Mouse (Mus musculus) limb, embryonic 12.5 days (tissue): ENCODE results near the gene Pacsin1. TPM values are rescaled to one million over a fixed set of nuclear protein-coding genes. Genes with fewer than 3 reads are reported as not detected.

Source experiments
- ATAC-seq: fragments of 200-750 bp; cut with Nextera tagmentation; 2 replicates; pipeline ENCODE4 v1.8.0; 2017; ENCODE audit warnings: low read depth, moderate TSS enrichment; ENCODE audit not compliant: insufficient number of reproducible peaks, insufficient read depth, low FRiP score, low TSS enrichment
- H3K27ac ChIP-seq: fragments of 300-500 bp; sonication (generic); 2 replicates; pipeline ENCODE4 v1.5.1; 2016; ENCODE audit warnings: mild to moderate bottlenecking, moderate library complexity
- H3K27me3 ChIP-seq: fragments of 300-500 bp; sonication (generic); 2 replicates; pipeline ENCODE4 v1.6.1; 2016; ENCODE audit warnings: mild to moderate bottlenecking, moderate library complexity
- H3K36me3 ChIP-seq: fragments of 300-500 bp; sonication (generic); 2 replicates; pipeline ENCODE4 v1.6.1; 2016; ENCODE audit warnings: mild to moderate bottlenecking, moderate library complexity
- H3K4me1 ChIP-seq: fragments of 300-500 bp; sonication (generic); replicated peaks from 2 replicates; pipeline ENCODE4 v1.6.1; 2016
- H3K4me2 ChIP-seq: fragments of 300-500 bp; sonication (generic); 2 replicates; pipeline ENCODE4 v1.6.1; 2016; ENCODE audit warnings: mild to moderate bottlenecking, moderate library complexity
- H3K4me3 ChIP-seq: fragments of 300-500 bp; sonication (generic); replicated peaks from 2 replicates; pipeline ENCODE4 v1.5.1; 2016; ENCODE audit warnings: mild to moderate bottlenecking
- H3K9ac ChIP-seq: fragments of 300-500 bp; sonication (generic); replicated peaks from 2 replicates; pipeline ENCODE4 v1.6.1; 2016; ENCODE audit warnings: mild to moderate bottlenecking, moderate library complexity
- H3K9me3 ChIP-seq: fragments of 300-500 bp; sonication (generic); 2 replicates; pipeline ENCODE4 v1.6.1; 2016; ENCODE audit warnings: mild to moderate bottlenecking, moderate library complexity
- WGBS: fragments of 180-500 bp; shearing (Covaris S2); methylation state at CpG from one replicate; pipeline ENCODE4 v1.1.7; 2016; 5-methylcytosine and 5-hydroxymethylcytosine counted together
- polyA plus RNA-seq: library from polyadenylated mRNA; unstranded; fragments of >200 nt; fragmentation: Nextera tagmentation; extraction: Ambion mirVana; gene quantifications from 2 replicates; pipeline ENCODE4 v1.2.1, GENCODE M21; 2016

The Pacsin1 gene
- polyA plus RNA-seq, 1 experiment from 2014 or later, result 4.3 TPM

- Histone ChIP-seq H3K36me3 (no peaks in the 10 kb centered on the region), H3K27ac (peak overlapping the region; percentile 62; the same call in 1 of the 2 replicates), H3K4me3 (no peak overlapping the region), H3K4me1 (peaks cover 28% of the 10 kb centered on the region), H3K9ac (0 out of 2 replicates have a peak overlapping the region, but pooled peaks have one; percentile 27), H3K9me3 (peaks cover 3% of the 10 kb centered on the region; the same call in 1 of the 2 replicates), H3K4me2 (peak overlapping the region; percentile 21; the same call in 1 of the 2 replicates), H3K27me3 (no peaks in the 10 kb centered on the region)
- 23% methylated on average over 7 of the region's 7 CpGs for WGBS
- ATAC-seq, result no peak
Measured at GRCm38 (mm10) chr17:27726527-27726926, 71.2 kb downstream of the Pacsin1 start.

GRCm38 (mm10) chr17:27728770-27729169 lies 73.5 kb downstream of the Pacsin1 start, which contains the start of gene Spdef:
Gene Spdef, minus strand, starts transcription at chr17:27728955.
- Histone ChIP-seq H3K9ac (no peak within 1 kb of the TSS), H3K4me2 (no peak within 1 kb of the TSS), H3K36me3 (no peaks in the 10 kb centered on the region), H3K27ac (no peak within 1 kb of the TSS), H3K4me3 (no peak within 1 kb of the TSS), H3K9me3 (peaks cover 3% of the 10 kb centered on the region; the same call in 1 of the 2 replicates), H3K4me1 (peaks cover 28% of the 10 kb centered on the region), H3K27me3 (no peaks in the 10 kb centered on the region)
- 81% methylated on average over 10 of the region's 10 CpGs for WGBS
- no peak for ATAC-seq

GRCm38 (mm10) chr17:27732152-27732551 lies 76.8 kb downstream of the Pacsin1 start:
- 82% methylated on average over 5 of the region's 5 CpGs for WGBS
- Histone ChIP-seq H3K9me3 (peaks cover 3% of the 10 kb centered on the region; the same call in 1 of the 2 replicates), H3K27ac (no peak overlapping the region), H3K4me1 (peaks cover 10% of the 10 kb centered on the region; the same call in 1 of the 2 replicates), H3K36me3 (no peaks in the 10 kb centered on the region), H3K9ac (no peak overlapping the region), H3K4me2 (no peak overlapping the region), H3K27me3 (no peaks in the 10 kb centered on the region), H3K4me3 (no peak overlapping the region)
- ATAC-seq, result no peak

- ATAC-seq, result no peak
- H3K27me3 ChIP-seq, result no peaks in the 10 kb centered on the region
- H3K9ac ChIP-seq, result no peak overlapping the region
- H3K9me3 ChIP-seq, result peaks cover 3% of the 10 kb centered on the region; the same call in 1 of the 2 replicates
- WGBS, result 86% methylated on average over 3 of the region's 3 CpGs
- no peak overlapping the region for H3K27ac ChIP-seq
- no peak overlapping the region for H3K4me3 ChIP-seq
- H3K4me2 ChIP-seq, result no peak overlapping the region
- H3K4me1 ChIP-seq, result peaks cover 10% of the 10 kb centered on the region; the same call in 1 of the 2 replicates
- no peaks in the 10 kb centered on the region for H3K36me3 ChIP-seq
Measured at GRCm38 (mm10) chr17:27732694-27733093, 77.4 kb downstream of the Pacsin1 start.

GRCm38 (mm10) chr17:27734344-27735073 lies 79.2 kb downstream of the Pacsin1 start:
- no peak for ATAC-seq
- peaks cover 8% of the 10 kb centered on the region; the same call in 1 of the 2 replicates for H3K4me1 ChIP-seq
- no peak overlapping the region for H3K27ac ChIP-seq
- no peaks in the 10 kb centered on the region for H3K27me3 ChIP-seq
- no peak overlapping the region for H3K4me2 ChIP-seq
- H3K9me3 ChIP-seq, result peaks cover 3% of the 10 kb centered on the region; the same call in 1 of the 2 replicates
- H3K9ac ChIP-seq, result no peak overlapping the region
- no peak overlapping the region for H3K4me3 ChIP-seq
- H3K36me3 ChIP-seq, result no peaks in the 10 kb centered on the region
- 22% methylated on average over 11 of the region's 13 CpGs for WGBS

- 90% methylated on average over 6 of the region's 6 CpGs for WGBS
- Histone ChIP-seq H3K27me3 (no peaks in the 10 kb centered on the region), H3K9me3 (no peaks in the 10 kb centered on the region), H3K4me1 (no peaks in the 10 kb centered on the region), H3K4me2 (no peak overlapping the region), H3K9ac (no peak overlapping the region), H3K36me3 (no peaks in the 10 kb centered on the region), H3K27ac (no peak overlapping the region), H3K4me3 (no peak overlapping the region)
- no peak for ATAC-seq
Measured at GRCm38 (mm10) chr17:27740961-27741360, 85.7 kb downstream of the Pacsin1 start.

GRCm38 (mm10) chr17:27746446-27746845 lies 91.1 kb downstream of the Pacsin1 start:
- 52% methylated on average over 4 of the region's 4 CpGs for WGBS
- no peak overlapping the region for H3K27ac ChIP-seq
- H3K9me3 ChIP-seq, result no peaks in the 10 kb centered on the region
- no peak overlapping the region for H3K4me3 ChIP-seq
- no peaks in the 10 kb centered on the region for H3K27me3 ChIP-seq
- ATAC-seq, result no peak
- no peak overlapping the region for H3K9ac ChIP-seq
- peaks cover 7% of the 10 kb centered on the region; the same call in 1 of the 2 replicates for H3K4me1 ChIP-seq
- H3K36me3 ChIP-seq, result peaks cover 19% of the 10 kb centered on the region
- H3K4me2 ChIP-seq, result no peak overlapping the region

GRCm38 (mm10) chr17:27748123-27748522 lies 92.8 kb downstream of the Pacsin1 start:
- no peaks in the 10 kb centered on the region for H3K9me3 ChIP-seq
- H3K27ac ChIP-seq, result no peak overlapping the region
- H3K4me3 ChIP-seq, result no peak overlapping the region
- H3K9ac ChIP-seq, result no peak overlapping the region
- ATAC-seq, result no peak
- H3K36me3 ChIP-seq, result peaks cover 36% of the 10 kb centered on the region
- 86% methylated on average over 2 of the region's 2 CpGs for WGBS
- peaks cover 7% of the 10 kb centered on the region; the same call in 1 of the 2 replicates for H3K4me1 ChIP-seq
- H3K27me3 ChIP-seq, result no peaks in the 10 kb centered on the region
- no peak overlapping the region for H3K4me2 ChIP-seq

- Histone ChIP-seq H3K4me2 (no peak overlapping the region), H3K4me3 (no peak overlapping the region), H3K36me3 (peaks cover 51% of the 10 kb centered on the region), H3K9ac (no peak overlapping the region), H3K9me3 (no peaks in the 10 kb centered on the region), H3K27me3 (no peaks in the 10 kb centered on the region), H3K27ac (no peak overlapping the region), H3K4me1 (peaks cover 7% of the 10 kb centered on the region; the same call in 1 of the 2 replicates)
- no peak for ATAC-seq
- 90% methylated on average over 6 of the region's 6 CpGs for WGBS
Measured at GRCm38 (mm10) chr17:27750451-27750942, 95.2 kb downstream of the Pacsin1 start.

GRCm38 (mm10) chr17:27751314-27752202 lies 96.2 kb downstream of the Pacsin1 start:
- H3K9me3 ChIP-seq, result no peaks in the 10 kb centered on the region
- H3K9ac ChIP-seq, result no peak overlapping the region
- H3K27ac ChIP-seq, result no peak overlapping the region
- no peak overlapping the region for H3K4me3 ChIP-seq
- no peak for ATAC-seq
- peaks cover 2% of the 10 kb centered on the region; the same call in 1 of the 2 replicates for H3K4me1 ChIP-seq
- peaks cover 57% of the 10 kb centered on the region for H3K36me3 ChIP-seq
- 86% methylated on average over 8 of the region's 8 CpGs for WGBS
- no peak overlapping the region for H3K4me2 ChIP-seq
- H3K27me3 ChIP-seq, result no peaks in the 10 kb centered on the region

- H3K4me2 ChIP-seq, result no peak overlapping the region
- H3K4me1 ChIP-seq, result 0 out of 2 replicates have a peak, but pooled peaks cover 2% of the 10 kb centered on the region
- no peak overlapping the region for H3K9ac ChIP-seq
- H3K36me3 ChIP-seq, result peaks cover 46% of the 10 kb centered on the region
- WGBS, result 81% methylated on average over 6 of the region's 6 CpGs
- peaks cover 8% of the 10 kb centered on the region for H3K9me3 ChIP-seq
- H3K4me3 ChIP-seq, result no peak overlapping the region
- ATAC-seq, result no peak
- no peaks in the 10 kb centered on the region for H3K27me3 ChIP-seq
- no peak overlapping the region for H3K27ac ChIP-seq
Measured at GRCm38 (mm10) chr17:27760169-27760568, 104.9 kb downstream of the Pacsin1 start.
